Mouse (Mus musculus): Measurements from ENCODE around the gene Ubald1.

DNA sequence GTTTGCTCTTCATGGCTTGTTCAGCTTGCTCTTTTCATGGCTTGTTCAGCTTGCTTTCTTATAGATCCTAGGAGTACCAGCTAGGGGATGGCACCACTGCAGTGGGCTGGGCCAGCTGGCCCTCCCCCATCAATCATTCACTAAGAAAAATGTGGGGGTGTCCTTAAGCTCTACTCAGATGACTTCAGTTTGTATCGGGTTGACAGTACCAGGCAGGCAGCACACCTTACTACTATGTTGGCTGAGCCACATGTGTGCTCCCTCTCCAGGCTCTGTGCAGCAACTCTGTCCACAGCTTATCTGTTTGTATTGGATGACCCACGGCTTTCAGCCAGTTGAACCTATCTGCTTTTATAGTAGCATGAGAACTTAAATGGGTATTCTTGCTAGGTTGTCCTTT lies 48.4 kb upstream of the Ubald1 start:
- TF ChIP-seq CTCF (IDR thresholded peaks at IDR 0.05; ENCODE audit: borderline replicate concordance, control insufficient read depth, extremely low read depth, insufficient read depth, low read length, poor library complexity), result no peak
- TF ChIP-seq POLR2A (IDR thresholded peaks at IDR 0.05; ENCODE audit: control insufficient read depth, extremely low read depth, insufficient read depth, low read length, poor library complexity), result no peak
